Mouse (Mus musculus) heart, embryonic 15.5 days (tissue): ENCODE measurements around the gene Zxdc. TPM values are rescaled to one million over a fixed set of nuclear protein-coding genes. Genes with fewer than 3 reads are reported as not detected.

ENCODE experiments used
- ATAC-seq: fragments of 200-750 bp; cut with Nextera tagmentation; replicated peaks from 2 replicates; pipeline ENCODE4 v1.8.0; 2017; ENCODE audit warnings: low read depth, moderate TSS enrichment; ENCODE audit not compliant: insufficient number of reproducible peaks, insufficient read depth, low FRiP score
- H3K27ac ChIP-seq: fragments of 300-500 bp; sonication (generic); 2 replicates; pipeline ENCODE4 v1.5.1; 2015; ENCODE audit warnings: mild to moderate bottlenecking, inconsistent platforms
- H3K27me3 ChIP-seq: fragments of 300-500 bp; sonication (generic); 2 replicates; pipeline ENCODE4 v1.6.1; 2015; ENCODE audit warnings: inconsistent platforms
- H3K36me3 ChIP-seq: fragments of 300-500 bp; sonication (generic); 2 replicates; pipeline ENCODE4 v1.6.1; 2015; ENCODE audit warnings: mild to moderate bottlenecking, inconsistent platforms
- H3K4me1 ChIP-seq: fragments of 300-500 bp; sonication (generic); replicated peaks from 2 replicates; pipeline ENCODE4 v1.6.1; 2015; ENCODE audit warnings: inconsistent platforms
- H3K4me2 ChIP-seq: fragments of 300-500 bp; sonication (generic); 2 replicates; pipeline ENCODE4 v1.6.1; 2015; ENCODE audit warnings: inconsistent platforms, mild to moderate bottlenecking, moderate library complexity
- H3K4me3 ChIP-seq: fragments of 300-500 bp; sonication (generic); 2 replicates; pipeline ENCODE4 v1.5.1; 2015; ENCODE audit warnings: mild to moderate bottlenecking, inconsistent platforms
- H3K9ac ChIP-seq: fragments of 300-500 bp; sonication (generic); 2 replicates; pipeline ENCODE4 v1.6.1; 2015; ENCODE audit warnings: mild to moderate bottlenecking, inconsistent platforms
- H3K9me3 ChIP-seq: fragments of 300-500 bp; sonication (generic); replicated peaks from 2 replicates; pipeline ENCODE4 v1.6.1; 2016; ENCODE audit warnings: inconsistent platforms
- WGBS: fragments of 180-500 bp; shearing (Covaris S2); methylation state at CpG from one replicate; pipeline ENCODE4 v1.1.7; 2015; ENCODE audit warnings: mixed read lengths; 5-methylcytosine and 5-hydroxymethylcytosine counted together
- polyA plus RNA-seq: library from polyadenylated mRNA; unstranded; fragments of >200 nt; fragmentation: Nextera tagmentation; extraction: Ambion mirVana; gene quantifications from 2 replicates; pipeline ENCODE4 v1.2.1, GENCODE M21; 2015

Zxdc gene
- polyA plus RNA-seq, 1 experiment from 2014 or later, result 5.5 TPM

DNA sequence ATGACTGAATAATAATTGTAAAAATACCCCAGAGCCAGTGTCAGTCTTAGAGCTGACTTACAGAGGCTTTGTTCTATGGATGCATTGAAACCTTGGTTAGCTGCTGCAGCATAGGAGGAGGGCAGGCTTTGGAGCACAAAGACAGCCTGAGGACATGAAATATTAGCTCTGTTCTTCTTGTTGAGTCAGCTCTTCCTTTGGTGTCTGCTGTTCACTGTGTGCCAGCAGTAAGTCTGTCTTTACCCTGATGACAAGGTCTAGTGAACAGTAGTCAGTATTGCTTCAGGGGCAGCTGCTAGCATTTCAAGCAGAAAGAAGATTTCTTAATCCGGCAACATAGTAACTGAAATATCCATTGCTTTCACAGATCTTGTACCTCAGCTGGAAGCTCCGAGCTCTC, 12.2 kb downstream of the Zxdc start:
- ATAC-seq, result no peak
- Histone ChIP-seq H3K36me3 (peaks cover 82% of the 10 kb centered on the region), H3K9ac (no peak overlapping the region), H3K4me3 (no peak overlapping the region), H3K27me3 (no peaks in the 10 kb centered on the region), H3K27ac (no peak overlapping the region), H3K9me3 (no peaks in the 10 kb centered on the region), H3K4me2 (no peak overlapping the region), H3K4me1 (no peaks in the 10 kb centered on the region)
- 81% methylated on average over 2 of the region's 2 CpGs for WGBS

DNA sequence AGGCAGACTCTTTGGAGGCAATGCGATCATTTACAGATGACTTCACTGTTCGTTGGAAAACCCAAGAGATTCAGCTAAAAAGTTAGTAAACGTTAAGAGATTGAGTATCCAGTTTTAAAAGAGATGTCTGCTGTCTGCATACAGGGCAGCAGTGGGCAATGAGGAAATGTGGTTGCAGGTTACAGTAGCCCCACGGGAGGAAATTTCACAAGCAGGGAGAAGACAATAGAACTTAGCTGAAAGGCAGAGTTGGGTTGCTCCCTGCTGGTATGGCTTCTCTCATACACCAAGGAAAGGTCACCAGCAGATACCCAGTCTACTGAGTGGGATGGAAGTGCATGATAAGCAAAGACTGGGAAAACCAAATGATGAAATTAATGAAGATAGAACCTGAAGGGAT, 21.3 kb downstream of the Zxdc start:
- 83% methylated on average over 4 of the region's 4 CpGs for WGBS
- H3K27me3 ChIP-seq, result no peaks in the 10 kb centered on the region
- ATAC-seq, result no peak
- no peak overlapping the region for H3K4me3 ChIP-seq
- no peak overlapping the region for H3K27ac ChIP-seq
- no peak overlapping the region for H3K4me2 ChIP-seq
- H3K4me1 ChIP-seq, result no peaks in the 10 kb centered on the region
- peaks cover 32% of the 10 kb centered on the region for H3K36me3 ChIP-seq
- no peak overlapping the region for H3K9ac ChIP-seq
- no peaks in the 10 kb centered on the region for H3K9me3 ChIP-seq

DNA sequence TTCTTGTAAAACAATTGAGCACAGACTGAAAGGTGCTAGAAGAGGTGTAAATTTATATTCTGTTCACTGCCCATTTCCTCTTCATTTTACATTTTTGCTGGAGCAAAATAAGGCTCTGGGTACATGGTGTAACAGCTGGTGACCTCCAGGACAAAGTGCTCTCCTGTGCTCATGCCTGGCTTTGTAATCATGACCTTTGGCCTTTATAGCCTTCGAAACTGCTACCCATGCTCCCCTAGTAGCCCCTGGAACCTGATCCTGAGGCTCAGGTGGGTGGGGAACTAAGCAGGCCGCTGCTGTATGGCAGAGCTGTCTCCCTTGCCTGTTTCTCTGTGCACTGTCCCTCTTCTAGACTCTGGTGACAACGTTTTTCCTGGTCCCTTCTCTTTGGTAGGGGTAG, 24.7 kb downstream of the Zxdc start:
- ATAC-seq, result no peak
- no peak overlapping the region for H3K4me2 ChIP-seq

DNA sequence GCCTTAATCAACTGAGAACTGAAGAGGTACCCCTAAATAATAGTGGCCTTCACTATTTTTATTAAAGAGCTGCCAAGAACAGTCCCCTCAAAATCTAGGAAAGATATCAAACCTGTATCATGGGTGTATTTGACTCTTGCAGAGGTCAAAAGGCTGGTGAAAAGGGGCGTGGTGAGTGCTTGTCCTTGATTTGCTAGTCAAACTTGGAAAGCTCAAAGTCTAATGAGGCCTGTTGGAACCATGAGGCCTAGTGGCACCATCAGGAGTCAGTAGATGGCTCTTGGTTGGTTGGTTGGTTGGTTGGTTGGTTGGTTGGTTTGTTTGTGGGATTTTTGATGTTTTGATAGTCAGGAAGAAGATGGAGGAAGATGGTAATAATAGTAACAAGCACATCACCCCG, 26.5 kb downstream of the Zxdc start:
- Histone ChIP-seq H3K4me2 (no peak overlapping the region), H3K27me3 (no peaks in the 10 kb centered on the region), H3K9ac (no peak overlapping the region), H3K27ac (no peak overlapping the region), H3K9me3 (no peaks in the 10 kb centered on the region), H3K4me3 (no peak overlapping the region), H3K36me3 (peaks cover 22% of the 10 kb centered on the region), H3K4me1 (no peaks in the 10 kb centered on the region)
- 88% methylated on average over 2 of the region's 2 CpGs for whole genome bisulfite sequencing
- ATAC-seq, result no peak

More for the DNA sequence above, 24.7 kb downstream of the Zxdc start:
- no peaks in the 10 kb centered on the region for H3K9me3 ChIP-seq
- H3K9ac ChIP-seq, result no peak overlapping the region
- H3K4me3 ChIP-seq, result no peak overlapping the region
- H3K27me3 ChIP-seq, result no peaks in the 10 kb centered on the region
- peaks cover 24% of the 10 kb centered on the region for H3K36me3 ChIP-seq
- H3K27ac ChIP-seq, result no peak overlapping the region
- 60% methylated on average over 3 of the region's 3 CpGs for WGBS
- H3K4me1 ChIP-seq, result no peaks in the 10 kb centered on the region

DNA sequence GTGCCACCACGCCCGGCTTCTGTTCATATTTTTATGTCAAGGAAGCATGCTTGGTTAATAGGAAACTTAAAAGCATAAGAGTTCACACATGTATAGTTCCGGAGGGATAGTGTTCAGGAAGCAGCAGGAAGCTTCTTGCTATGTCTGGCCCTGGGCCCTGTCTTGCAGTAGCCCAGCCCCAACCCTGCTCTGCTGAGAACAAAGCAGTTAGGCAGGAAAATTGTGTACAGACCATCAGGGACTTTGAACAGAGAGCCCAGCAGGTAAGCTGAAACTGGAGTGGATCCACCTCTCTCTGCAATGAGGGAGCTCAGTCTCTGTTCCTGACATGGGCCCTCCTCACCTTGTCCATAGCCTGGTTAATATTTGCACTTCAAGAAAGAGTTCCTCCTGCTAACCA, 28.0 kb downstream of the Zxdc start:
- Histone ChIP-seq H3K27ac (no peak overlapping the region), H3K27me3 (no peaks in the 10 kb centered on the region), H3K4me1 (no peaks in the 10 kb centered on the region), H3K9ac (no peak overlapping the region), H3K4me3 (no peak overlapping the region), H3K9me3 (no peaks in the 10 kb centered on the region), H3K4me2 (no peak overlapping the region), H3K36me3 (peaks cover 29% of the 10 kb centered on the region)
- ATAC-seq, result no peak
- WGBS, result 82% methylated on average over 3 of the region's 3 CpGs

DNA sequence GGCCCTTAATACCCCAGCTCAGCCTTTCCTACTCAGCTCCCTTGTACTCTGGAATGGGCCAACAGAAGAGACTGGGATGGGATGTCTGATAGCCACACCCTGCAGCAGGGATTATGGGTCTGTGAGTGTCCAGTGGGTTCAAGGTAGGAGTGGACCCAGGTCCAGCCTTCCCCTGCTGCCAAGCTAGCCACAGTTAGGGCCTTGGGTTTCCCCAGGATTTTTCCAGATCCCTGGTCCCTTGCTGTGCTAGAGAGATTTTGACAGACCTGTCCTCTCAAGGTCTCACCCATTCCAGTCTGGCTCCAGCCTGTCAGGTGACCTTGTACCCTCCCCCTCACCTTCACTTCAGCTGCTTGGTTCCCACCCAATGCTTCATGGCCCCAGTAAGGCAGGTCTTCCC, 39.3 kb downstream of the Zxdc start:
- H3K9ac ChIP-seq, result no peak overlapping the region
- no peak overlapping the region for H3K27ac ChIP-seq
- H3K9me3 ChIP-seq, result no peaks in the 10 kb centered on the region
- no peak overlapping the region for H3K4me2 ChIP-seq
- H3K36me3 ChIP-seq, result 0 out of 2 replicates have a peak, but pooled peaks cover 3% of the 10 kb centered on the region
- H3K27me3 ChIP-seq, result no peaks in the 10 kb centered on the region
- ATAC-seq, result no peak
- no peaks in the 10 kb centered on the region for H3K4me1 ChIP-seq
- no peak overlapping the region for H3K4me3 ChIP-seq

DNA sequence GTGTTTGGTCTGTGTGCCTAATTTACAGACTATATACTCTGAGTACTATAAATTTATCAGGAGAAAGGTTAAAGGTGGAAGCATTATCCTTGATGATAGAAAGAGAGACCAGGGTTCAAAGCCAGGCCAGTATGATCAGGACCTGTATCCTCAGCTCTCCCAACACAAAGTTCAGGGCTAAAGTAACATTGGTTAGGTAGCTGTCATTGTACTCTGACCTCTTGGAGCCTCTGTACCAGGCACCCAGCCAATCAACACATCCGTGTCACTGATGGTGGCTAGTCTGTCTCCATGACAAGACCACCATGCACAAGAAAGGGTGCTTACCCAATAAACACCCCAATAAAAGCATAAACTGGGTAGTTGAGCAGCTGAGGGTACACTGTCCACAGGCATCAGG, 41.7 kb downstream of the Zxdc start:
- H3K27me3 ChIP-seq, result no peaks in the 10 kb centered on the region
- 67% methylated on average over 1 of the region's 1 CpGs for WGBS
- ATAC-seq, result no peak
- H3K4me3 ChIP-seq, result no peak overlapping the region
- H3K36me3 ChIP-seq, result 0 out of 2 replicates have a peak, but pooled peaks cover 2% of the 10 kb centered on the region
- no peak overlapping the region for H3K4me2 ChIP-seq
- H3K9me3 ChIP-seq, result no peaks in the 10 kb centered on the region
- no peak overlapping the region for H3K27ac ChIP-seq
- no peaks in the 10 kb centered on the region for H3K4me1 ChIP-seq
- H3K9ac ChIP-seq, result no peak overlapping the region

DNA sequence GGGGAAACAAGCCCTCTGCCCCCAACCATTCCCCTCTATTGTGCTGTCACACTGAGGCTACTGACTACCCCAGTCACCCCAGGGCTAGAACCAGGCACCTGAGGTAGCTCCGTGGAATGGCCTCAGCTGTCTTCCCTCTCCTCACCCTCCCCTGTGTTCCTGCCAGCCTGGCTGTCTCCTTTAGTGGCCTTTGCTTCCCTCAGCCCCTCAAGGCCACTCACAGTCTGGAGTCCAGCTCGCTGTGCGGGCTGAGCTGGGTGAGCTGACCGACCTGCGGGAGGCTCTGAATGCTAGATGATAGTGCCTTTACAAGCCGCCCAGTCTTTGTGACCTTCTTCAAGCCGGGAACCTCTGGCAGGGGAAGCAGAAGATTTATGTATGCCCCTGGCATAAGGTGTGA, 42.6 kb downstream of the Zxdc start:
- no peaks in the 10 kb centered on the region for H3K4me1 ChIP-seq
- H3K9me3 ChIP-seq, result no peaks in the 10 kb centered on the region
- WGBS, result 69% methylated on average over 7 of the region's 7 CpGs
- H3K4me2 ChIP-seq, result no peak overlapping the region
- no peak overlapping the region for H3K9ac ChIP-seq
- no peak overlapping the region for H3K27ac ChIP-seq
- H3K4me3 ChIP-seq, result no peak overlapping the region
- H3K27me3 ChIP-seq, result no peaks in the 10 kb centered on the region
- no peaks in the 10 kb centered on the region for H3K36me3 ChIP-seq
- no peak for ATAC-seq

DNA sequence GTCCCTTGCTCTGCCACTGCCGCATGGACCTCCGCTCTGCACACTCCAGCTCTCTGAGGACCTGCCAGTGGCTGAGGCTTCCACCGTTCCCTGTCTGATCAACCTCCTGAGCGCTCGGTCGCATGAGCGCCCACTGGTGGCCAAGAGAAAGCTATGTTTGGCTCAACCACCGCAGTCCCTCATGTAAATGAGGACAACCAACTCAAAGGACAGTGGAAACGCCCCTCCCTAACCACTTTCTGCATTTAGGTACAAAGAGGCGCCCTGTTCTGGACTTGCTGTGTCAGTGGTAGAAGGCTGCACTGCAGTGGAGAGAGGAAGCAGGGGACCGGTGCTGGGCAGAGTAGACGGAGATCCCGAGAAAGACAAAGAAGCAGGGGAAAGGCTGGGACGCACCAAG, 53.3 kb downstream of the Zxdc start:
- peaks cover 7% of the 10 kb centered on the region; the same call in 1 of the 2 replicates for H3K4me1 ChIP-seq
- ATAC-seq, result peak; percentile 85
- no peaks in the 10 kb centered on the region for H3K9me3 ChIP-seq
- peak overlapping the region; percentile 29 for H3K4me3 ChIP-seq
- no peaks in the 10 kb centered on the region for H3K36me3 ChIP-seq
- peaks cover 14% of the 10 kb centered on the region for H3K27me3 ChIP-seq
- H3K4me2 ChIP-seq, result peak overlapping the region; percentile 57
- H3K27ac ChIP-seq, result no peak overlapping the region
- H3K9ac ChIP-seq, result no peak overlapping the region
- 8% methylated on average over 14 of the region's 14 CpGs for WGBS

DNA sequence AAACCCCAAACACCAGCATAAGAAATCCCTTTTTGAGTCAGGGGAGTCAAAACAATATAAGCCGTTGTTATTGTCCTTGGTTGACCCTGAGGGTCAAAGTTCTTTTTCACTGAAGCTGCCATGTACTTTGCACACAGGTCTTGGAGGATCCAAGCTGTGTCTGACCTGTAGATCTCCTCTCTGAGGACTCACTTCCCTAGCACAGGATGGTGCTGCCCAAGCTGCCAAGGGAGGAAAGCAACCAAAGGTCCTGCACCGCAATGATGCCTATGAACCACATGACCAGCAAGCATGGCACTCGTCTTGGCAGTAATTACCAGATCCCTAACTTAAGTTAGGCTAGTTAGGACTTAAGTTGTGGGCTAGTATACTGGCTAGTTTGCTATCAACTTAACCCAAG, 56.1 kb downstream of the Zxdc start:
- ATAC-seq, result no peak
- Histone ChIP-seq H3K9me3 (no peaks in the 10 kb centered on the region), H3K9ac (no peak overlapping the region), H3K27me3 (peaks cover 18% of the 10 kb centered on the region), H3K4me2 (no peak overlapping the region), H3K4me3 (no peak overlapping the region), H3K36me3 (no peaks in the 10 kb centered on the region), H3K27ac (no peak overlapping the region), H3K4me1 (peaks cover 20% of the 10 kb centered on the region)
- 84% methylated on average over 3 of the region's 3 CpGs for WGBS

DNA sequence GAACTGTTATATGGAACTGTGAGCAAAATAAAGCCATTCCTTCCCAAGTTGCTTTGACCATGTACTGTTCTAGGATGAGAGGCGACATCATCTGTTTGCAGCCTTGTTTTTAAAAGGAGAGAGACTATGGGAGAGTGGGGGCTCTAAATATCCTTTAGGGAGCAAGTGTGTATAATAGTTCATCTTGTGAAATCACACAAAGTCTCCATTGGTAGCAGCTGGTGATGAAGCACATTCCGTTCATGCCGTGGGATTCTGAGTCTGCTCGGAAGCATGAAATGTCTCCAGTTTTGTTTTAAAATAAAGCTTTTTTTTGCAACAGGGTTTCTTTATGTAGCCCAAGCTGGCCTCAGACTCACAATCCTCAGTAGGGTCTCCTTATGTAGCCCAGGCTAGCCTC, 56.7 kb downstream of the Zxdc start:
- Histone ChIP-seq H3K4me3 (no peak overlapping the region), H3K36me3 (no peaks in the 10 kb centered on the region), H3K27me3 (peaks cover 18% of the 10 kb centered on the region), H3K27ac (no peak overlapping the region), H3K9me3 (no peaks in the 10 kb centered on the region), H3K9ac (no peak overlapping the region), H3K4me2 (no peak overlapping the region), H3K4me1 (peaks cover 20% of the 10 kb centered on the region)
- WGBS, result 80% methylated on average over 4 of the region's 4 CpGs
- no peak for ATAC-seq

DNA sequence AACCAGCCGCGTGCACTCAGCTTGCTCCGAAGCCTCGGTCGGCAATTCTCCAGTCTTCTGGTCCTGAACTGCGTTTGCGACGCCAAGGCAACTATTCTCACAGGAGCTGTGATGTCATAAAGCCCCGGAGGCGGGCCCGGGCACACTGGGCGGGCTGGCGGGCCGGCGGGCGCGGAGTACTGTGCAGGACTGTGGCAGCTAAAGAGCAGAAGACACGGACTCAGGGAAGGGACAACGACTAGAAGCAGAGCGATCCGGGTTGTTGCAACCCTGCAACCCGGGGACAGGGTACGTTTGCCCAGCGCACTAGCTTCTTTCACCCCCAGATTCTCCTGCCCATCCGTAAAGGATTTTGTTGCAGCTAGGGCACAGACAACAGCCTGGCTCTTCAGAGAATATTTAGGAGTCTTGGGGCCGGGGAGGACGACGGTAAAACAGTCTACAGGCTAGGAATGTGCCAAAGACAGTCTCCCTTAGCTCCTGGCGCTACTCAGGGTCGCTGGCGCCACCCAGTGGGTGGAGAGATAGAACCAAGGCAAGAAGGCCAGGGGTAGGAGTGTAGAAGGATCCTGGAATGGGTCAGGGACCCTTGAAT, 59.2 kb downstream of the Zxdc start, which contains the start of gene Cfap100:
Cfap100 (minus strand) TSS at position 418 of the 595 bp plus-strand sequence.
- H3K4me2 ChIP-seq, result peak within 1 kb of the TSS; percentile 87
- ATAC-seq, result peak; percentile 79
- H3K9me3 ChIP-seq, result no peaks in the 10 kb centered on the region
- H3K9ac ChIP-seq, result peak within 1 kb of the TSS; percentile 56
- H3K4me3 ChIP-seq, result peak within 1 kb of the TSS; percentile 51
- H3K27me3 ChIP-seq, result peaks cover 18% of the 10 kb centered on the region
- H3K27ac ChIP-seq, result no peak within 1 kb of the TSS
- H3K36me3 ChIP-seq, result no peaks in the 10 kb centered on the region
- H3K4me1 ChIP-seq, result peaks cover 13% of the 10 kb centered on the region
- under 1% methylated on average over 31 of the region's 31 CpGs for WGBS
